Mouse (Mus musculus) cerebellum, postnatal 10 days (tissue): ENCODE measurements around the gene Slc6a3.
A peak's percentile ranks its signal among the peaks of the same experiment; 100 is the strongest.

Experiments used
- DNase-seq, 2 experiments: peaks; one replicate each; pipeline ENCODE4 v3.0.0; 2021; ENCODE audit warnings: mixed read lengths in 2 of 2

Slc6a3 gene

DNA sequence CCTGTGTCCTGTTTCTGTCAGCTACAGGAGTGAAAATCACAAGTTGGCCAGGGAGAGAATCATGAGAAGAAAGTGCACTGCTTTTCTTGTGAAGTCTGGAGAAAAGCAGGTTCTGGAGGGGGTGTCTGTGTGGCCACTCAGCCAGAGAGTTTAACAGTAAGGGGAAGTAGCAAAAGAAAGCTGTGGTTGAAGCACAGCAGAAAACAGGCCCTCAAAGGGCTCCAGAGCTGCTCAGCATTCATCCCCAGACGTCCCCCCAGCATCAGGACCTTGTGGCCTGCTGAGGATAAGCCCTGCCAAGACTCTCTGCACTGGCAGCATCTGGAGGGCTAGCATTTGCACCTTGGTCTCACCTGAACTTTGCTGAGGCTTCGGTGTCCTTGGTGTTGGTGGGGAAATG lies 56.0 kb downstream of the Slc6a3 start:
- no peak for DNase-seq

- no peak for DNase-seq
These were observed 59.7 kb downstream of the Slc6a3 start for GRCm38 (mm10) chr13:73596276-73596675.

DNA sequence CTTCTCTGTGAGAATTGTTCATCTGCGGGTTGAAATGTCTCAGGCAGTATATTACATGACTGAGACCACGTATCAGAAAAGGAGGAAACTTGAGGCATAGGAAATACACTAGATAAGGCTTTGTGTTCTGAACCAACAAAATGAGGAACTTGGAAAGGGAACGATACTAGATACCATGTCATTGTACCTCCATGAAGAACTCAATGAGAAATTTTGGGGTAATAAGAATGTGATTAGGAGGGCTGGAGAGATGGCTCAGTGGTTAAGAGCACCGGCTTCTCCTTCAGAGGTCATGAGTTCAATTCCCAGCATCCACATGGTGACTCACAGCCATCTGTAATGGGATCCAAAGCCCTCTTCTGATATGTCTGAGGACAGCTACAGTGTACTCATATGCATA lies 63.7 kb downstream of the Slc6a3 start:
- no peak for DNase-seq

- DNase-seq = peak in 1 of 2 experiments; percentile 20
These were observed 66.5 kb downstream of the Slc6a3 start for GRCm38 (mm10) chr13:73603046-73603445.

DNA sequence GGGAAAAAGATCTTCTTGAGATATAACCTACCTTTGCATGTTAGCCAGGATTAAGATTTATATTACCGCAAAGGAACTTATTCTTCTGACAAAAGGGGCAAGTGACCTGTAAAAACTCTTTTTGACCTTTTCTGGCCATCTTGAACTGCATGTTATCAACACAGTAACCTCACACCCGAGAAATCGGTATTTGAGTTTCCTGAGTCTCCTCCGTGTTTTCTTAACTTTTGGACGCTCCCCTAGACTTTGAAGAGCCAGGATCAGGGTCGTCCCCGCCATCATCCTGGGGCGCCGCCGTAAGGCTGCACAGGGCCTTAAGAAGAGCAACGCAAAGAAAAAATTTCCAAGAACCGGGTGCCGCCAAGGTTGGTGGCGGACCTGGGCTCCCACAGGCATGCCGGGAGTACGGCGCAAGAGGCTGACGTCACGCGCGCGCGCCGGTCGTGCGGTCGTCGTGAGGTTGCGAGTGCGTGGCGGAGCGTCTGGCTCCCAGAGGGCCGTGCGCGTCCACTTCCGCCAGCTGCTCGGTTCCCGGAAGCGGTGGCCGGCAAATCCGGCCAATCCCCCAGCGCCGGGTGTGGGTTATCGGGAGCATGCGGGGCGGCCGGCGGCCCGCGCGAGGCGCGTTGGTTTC lies 67.1 kb downstream of the Slc6a3 start, which contains the start of gene Clptm1l:
Gene Clptm1l, plus strand, starts transcription at position 485 of the 634 bp plus-strand sequence.
- DNase-seq = peak; percentile 99

- DNase-seq = no peak
These were observed 67.8 kb downstream of the Slc6a3 start for GRCm38 (mm10) chr13:73604156-73604957.

GRCm38 (mm10) chr13:73618406-73618805 lies 81.9 kb downstream of the Slc6a3 start:
- DNase-seq = no peak

DNA sequence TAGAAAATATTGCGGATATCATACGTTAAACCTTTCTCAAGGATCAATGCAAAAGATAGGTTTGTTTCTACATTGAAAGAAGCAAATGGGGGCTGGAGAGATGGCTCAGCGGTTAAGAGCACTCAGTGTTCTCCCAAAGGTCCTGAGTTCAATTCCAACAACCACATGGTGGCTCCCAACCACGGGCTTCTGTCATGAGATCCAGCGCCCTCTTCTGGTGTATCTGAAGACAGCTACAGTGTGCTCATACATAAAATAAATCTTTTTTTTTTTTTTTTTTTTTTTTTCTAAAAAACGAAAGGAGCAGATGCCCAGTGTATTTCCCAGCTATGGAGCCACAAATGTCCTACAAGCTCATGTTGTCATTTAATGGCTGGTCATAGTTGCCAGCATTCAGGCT lies 84.1 kb downstream of the Slc6a3 start:
- peak in 1 of 2 experiments; percentile 24 for DNase-seq

DNA sequence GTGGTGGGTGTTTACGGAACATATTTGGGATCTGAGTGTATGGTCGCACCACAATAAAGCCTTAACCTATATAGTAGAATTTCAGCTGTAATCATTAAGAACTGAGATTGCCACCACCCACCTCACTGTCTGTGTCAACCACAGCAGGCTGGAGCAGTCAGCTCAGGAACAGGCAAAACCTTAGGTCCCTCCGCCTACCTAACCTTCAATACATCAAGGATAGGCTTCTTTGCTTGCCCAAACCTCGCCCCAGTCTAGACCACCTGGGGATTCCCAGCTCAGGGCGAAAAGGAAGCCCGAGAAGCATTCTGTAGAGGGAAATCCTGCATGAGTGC lies 89.8 kb downstream of the Slc6a3 start:
- DNase-seq = peak in 1 of 2 experiments; percentile 71

DNA sequence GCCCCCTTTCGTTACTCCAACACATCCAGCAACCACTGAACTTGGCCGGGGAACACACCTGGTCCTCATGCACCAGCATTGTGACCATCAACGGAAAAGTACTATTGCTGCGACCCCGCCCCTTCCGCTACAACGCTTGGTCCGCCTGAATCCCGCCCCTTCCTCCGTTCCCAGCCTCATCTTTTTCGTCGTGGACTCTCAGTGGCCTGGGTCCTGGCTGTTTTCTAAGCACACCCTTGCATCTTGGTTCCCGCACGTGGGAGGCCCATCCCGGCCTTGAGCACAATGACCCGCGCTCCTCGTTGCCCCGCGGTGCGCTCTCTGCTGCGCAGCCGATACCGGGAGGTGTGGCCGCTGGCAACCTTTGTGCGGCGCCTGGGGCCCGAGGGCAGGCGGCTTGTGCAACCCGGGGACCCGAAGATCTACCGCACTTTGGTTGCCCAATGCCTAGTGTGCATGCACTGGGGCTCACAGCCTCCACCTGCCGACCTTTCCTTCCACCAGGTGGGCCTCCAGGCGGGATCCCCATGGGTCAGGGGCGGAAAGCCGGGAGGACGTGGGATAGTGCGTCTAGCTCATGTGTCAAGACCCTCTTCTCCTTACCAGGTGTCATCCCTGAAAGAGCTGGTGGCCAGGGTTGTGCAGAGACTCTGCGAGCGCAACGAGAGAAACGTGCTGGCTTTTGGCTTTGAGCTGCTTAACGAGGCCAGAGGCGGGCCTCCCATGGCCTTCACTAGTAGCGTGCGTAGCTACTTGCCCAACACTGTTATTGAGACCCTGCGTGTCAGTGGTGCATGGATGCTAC lies 90.4 kb downstream of the Slc6a3 start, which contains the start of gene Tert:
Gene Tert, plus strand, starts transcription at position 167 of the 805 bp plus-strand sequence.
- DNase-seq = peak; percentile 18 to 73
